In genomic region chr6:29174368-29174767, GRCm38 (mm10) we compare ENCODE assay signal across 15 mouse cellular contexts. TPM values are rescaled to one million over a fixed set of nuclear protein-coding genes. Genes with fewer than 3 reads are reported as not detected.
"Had no signal": no experiment of that assay in that cellular context is flagged by ENCODE, and none has a peak within 500 bp of the region (broad histone marks: within the 10 kb centered on the region; RNA-seq: fewer than 3 reads in every experiment).

No protein-coding gene starts in this region.

- H3K27ac ChIP-seq: kidney, embryonic 15.5 days; left cerebral cortex, adult 2 months; limb, embryonic 15.5 days; liver, embryonic 14.5 days; midbrain, embryonic 15.5 days; neural tube, embryonic 12.5 days; stomach, postnatal 0 days had no signal

- H3K36me3 ChIP-seq: kidney, embryonic 15.5 days; limb, embryonic 15.5 days; midbrain, embryonic 15.5 days; neural tube, embryonic 12.5 days had no signal

- H3K9ac ChIP-seq: kidney, embryonic 15.5 days; limb, embryonic 15.5 days; liver, embryonic 14.5 days; midbrain, embryonic 15.5 days; neural tube, embryonic 12.5 days had no signal

- DNase-seq: kidney, adult 2 months; kidney, postnatal 14 days; lung, adult 18-20 months; lung, postnatal 36 days; thymus, postnatal 25 days had no signal

- H3K9me3 ChIP-seq: kidney, embryonic 15.5 days; limb, embryonic 15.5 days; midbrain, embryonic 15.5 days; neural tube, embryonic 12.5 days had no signal

- ATAC-seq: midbrain, embryonic 15.5 days had no signal

- H3K4me3 ChIP-seq: kidney, embryonic 15.5 days; left cerebral cortex, adult 2 months; limb, embryonic 15.5 days; midbrain, embryonic 15.5 days; neural tube, embryonic 12.5 days had no signal

- H3K4me2 ChIP-seq: kidney, embryonic 15.5 days; limb, embryonic 15.5 days; midbrain, embryonic 15.5 days; neural tube, embryonic 12.5 days had no signal

RNA-seq across cellular contexts. Expression of gene Prrt4, which starts 5.0 kb away (rescaled TPM):
- total RNA-seq: megakaryocyte progenitor cell, adult 5-6 weeks; monocyte, adult 5-6 weeks; neutrophil, adult 5-6 weeks had no signal
